Mouse (Mus musculus) MEL (cell line): ENCODE data around the gene Ndufv1. TPM values are rescaled to one million over a fixed set of nuclear protein-coding genes. Genes with fewer than 3 reads are reported as not detected.

Experiments used
- DNase-seq: peaks from one replicate; pipeline ENCODE4 v3.0.0; 2011; ENCODE audit warnings: low read depth, low spot score
- H3K27ac ChIP-seq: 2 replicates; pipeline ENCODE4 v1.5.1; 2012; ENCODE audit warnings: low read depth, mild to moderate bottlenecking, control low read depth, low read length, moderate library complexity; ENCODE audit not compliant: control insufficient read depth
- H3K27me3 ChIP-seq, 2 experiments: fragments of 150-350 bp in 1 of 2; sonication (generic) in 1 of 2; 2 replicates each; pipeline ENCODE4 v1.6.1; 2012; ENCODE audit warnings: low read length in 2 of 2, mild to moderate bottlenecking in 2 of 2, improper control_type of control experiment in 1 of 2, moderate library complexity in 1 of 2; ENCODE audit not compliant: insufficient read depth in 2 of 2, control insufficient read depth in 1 of 2
- H3K36me3 ChIP-seq, 2 experiments: 2 replicates each; pipeline ENCODE4 v1.6.1; 2012 to 2014; ENCODE audit warnings: low read length in 2 of 2, improper control_type of control experiment in 1 of 2, inconsistent platforms in 1 of 2, mild to moderate bottlenecking in 1 of 2; ENCODE audit not compliant: insufficient read depth in 2 of 2, control insufficient read depth in 1 of 2
- H3K4me1 ChIP-seq, 2 experiments: fragments of 150-350 bp in 1 of 2; sonication (generic) in 1 of 2; 2 replicates each; pipeline ENCODE4 v1.6.1; 2012; ENCODE audit warnings: low read length in 2 of 2, improper control_type of control experiment in 1 of 2, mild to moderate bottlenecking in 1 of 2; ENCODE audit not compliant: insufficient read depth in 2 of 2, control insufficient read depth in 1 of 2
- H3K4me3 ChIP-seq, 2 experiments: fragments of 150-350 bp in 1 of 2; sonication (generic) in 1 of 2; 2 replicates each; pipeline ENCODE4 v1.5.1; 2012; ENCODE audit warnings: low read depth in 2 of 2, low read length in 2 of 2, mild to moderate bottlenecking in 2 of 2, moderate library complexity in 2 of 2, control low read depth in 1 of 2, improper control_type of control experiment in 1 of 2; ENCODE audit not compliant: control insufficient read depth in 1 of 2, insufficient read depth in 1 of 2
- H3K79me2 ChIP-seq: 2 replicates; pipeline ENCODE4 v1.6.1; 2012; ENCODE audit warnings: mild to moderate bottlenecking, low read length, moderate library complexity; ENCODE audit not compliant: control insufficient read depth, poor library complexity, insufficient read depth
- H3K9ac ChIP-seq: 2 replicates; pipeline ENCODE4 v1.6.1; 2012; ENCODE audit warnings: low read depth, mild to moderate bottlenecking, control low read depth, low read length, moderate library complexity; ENCODE audit not compliant: control insufficient read depth, poor library complexity, severe bottlenecking
- H3K9me3 ChIP-seq: fragments of 150-350 bp; sonication (generic); replicated peaks from 2 replicates; pipeline ENCODE4 v1.6.1; 2012; ENCODE audit warnings: mild to moderate bottlenecking, low read length, improper control_type of control experiment, moderate library complexity; ENCODE audit not compliant: insufficient read depth
- ELF1 ChIP-seq: IDR thresholded peaks from 2 replicates; pipeline ENCODE4 v1.6.1; 2014; ENCODE audit warnings: low read depth, mild to moderate bottlenecking, inconsistent platforms, low read length, improper control_type of control experiment, moderate library complexity
- EP300 ChIP-seq, 2 experiments: IDR thresholded peaks; 2 replicates each; pipeline ENCODE4 v1.6.1; 2011; ENCODE audit warnings: improper control_type of control experiment in 2 of 2, low read length in 2 of 2, low read depth in 1 of 2, mild to moderate bottlenecking in 1 of 2
- GATA1 ChIP-seq: IDR thresholded peaks from 2 replicates; pipeline ENCODE4 v1.6.1; 2011; ENCODE audit warnings: low read depth, low read length, improper control_type of control experiment
- HCFC1 ChIP-seq: IDR thresholded peaks from 2 replicates; pipeline ENCODE4 v1.6.1; 2012; ENCODE audit warnings: low read depth, mild to moderate bottlenecking, inconsistent platforms, low read length, improper control_type of control experiment, moderate library complexity
- JUND ChIP-seq: IDR thresholded peaks from 2 replicates; pipeline ENCODE4 v1.6.1; 2011; ENCODE audit warnings: low read depth, mild to moderate bottlenecking, improper control_type of control experiment, low read length
- MYB ChIP-seq: IDR thresholded peaks from 2 replicates; pipeline ENCODE4 v1.6.1; 2011; ENCODE audit warnings: mild to moderate bottlenecking, low read depth, low read length, improper control_type of control experiment
- MYC ChIP-seq: IDR thresholded peaks from 2 replicates; pipeline ENCODE4 v1.6.1; 2011; ENCODE audit warnings: low read depth, mild to moderate bottlenecking, low read length, improper control_type of control experiment, moderate library complexity
- NRF1 ChIP-seq: IDR thresholded peaks from 2 replicates; pipeline ENCODE4 v1.6.1; 2014; ENCODE audit warnings: low read depth, mild to moderate bottlenecking, inconsistent platforms, low read length, improper control_type of control experiment, moderate library complexity; ENCODE audit not compliant: poor library complexity, insufficient read depth, severe bottlenecking
- POLR2A ChIP-seq, 2 experiments: IDR thresholded peaks; 2 replicates each; pipeline ENCODE4 v1.6.1; 2011 to 2012; ENCODE audit warnings: low read length in 2 of 2, mild to moderate bottlenecking in 2 of 2, control low read depth in 1 of 2, improper control_type of control experiment in 1 of 2, low read depth in 1 of 2, moderate library complexity in 1 of 2; ENCODE audit not compliant: control insufficient read depth in 1 of 2, insufficient read depth in 1 of 2, poor library complexity in 1 of 2
- POLR2AphosphoS2 ChIP-seq: IDR thresholded peaks from 2 replicates; pipeline ENCODE4 v1.6.1; 2011; ENCODE audit warnings: low read length, improper control_type of control experiment
- RCOR1 ChIP-seq: IDR thresholded peaks from 2 replicates; pipeline ENCODE4 v1.6.1; 2012; ENCODE audit warnings: low read depth, mild to moderate bottlenecking, inconsistent platforms, low read length, improper control_type of control experiment
- SIN3A ChIP-seq: IDR thresholded peaks from 2 replicates; pipeline ENCODE4 v1.6.1; 2012; ENCODE audit warnings: low read length, improper control_type of control experiment, inconsistent platforms
- TCF12 ChIP-seq: IDR thresholded peaks from 2 replicates; pipeline ENCODE4 v1.6.1; 2014; ENCODE audit warnings: low read depth, mild to moderate bottlenecking, inconsistent platforms, low read length, improper control_type of control experiment, moderate library complexity
- ZKSCAN1 ChIP-seq: IDR thresholded peaks from 2 replicates; pipeline ENCODE4 v1.6.1; 2012; ENCODE audit warnings: low read depth, mild to moderate bottlenecking, inconsistent platforms, low read length, improper control_type of control experiment, moderate library complexity
- ZNF384 ChIP-seq: IDR thresholded peaks from 2 replicates; pipeline ENCODE4 v1.6.1; 2012; ENCODE audit warnings: low read depth, mild to moderate bottlenecking, inconsistent platforms, low read length, improper control_type of control experiment
- polyA plus RNA-seq, 2 experiments: library from polyadenylated mRNA; stranded (reverse) in 1 of 2; unstranded in 1 of 2; fragments of >175 nt in 1 of 2; fragments of >200 nt in 1 of 2; gene quantifications; 2 replicates each; pipeline versions ENCODE4 v1.2.1 to v1.2.4; 2012; ENCODE audit warnings: low replicate concordance in 2 of 2, low read depth in 1 of 2; ENCODE audit not compliant: insufficient read length in 2 of 2, insufficient read depth in 1 of 2, missing spikeins in 1 of 2
- total RNA-seq: library from RNA; depleted of rRNA; stranded (reverse); fragments of 300-350 nt; gene quantifications from 2 replicates; pipeline ENCODE4 v1.2.3, GENCODE M21; 2012

Ndufv1 gene
- total and polyA plus RNA-seq, 3 experiments, result 218 to 267 TPM; not detected in 1

GRCm38 (mm10) chr19:3994932-3995331 lies 17.7 kb downstream of the Ndufv1 start (continued):
- TF ChIP-seq ZKSCAN1, result no peak
- TF ChIP-seq MYC, result no peak
- no peak for TF ChIP-seq EP300 (IDR thresholded peaks at IDR 0.05; ENCODE audit: low read depth in 1 of 2, low read length in 2 of 2)

GRCm38 (mm10) chr19:3992416-3992815 lies 20.2 kb downstream of the Ndufv1 start, which contains the start of gene Tbx10:
Gene Tbx10, plus strand, starts transcription at chr19:3992752.
- Histone ChIP-seq H3K36me3 (no peaks in the 10 kb centered on the region), H3K27me3 (peaks cover 3 to 8% of the 10 kb centered on the region in 2 experiments), H3K4me1 (no peaks in the 10 kb centered on the region), H3K9me3 (no peaks in the 10 kb centered on the region), H3K79me2 (no peaks in the 10 kb centered on the region), H3K4me3 (no peak within 1 kb of the TSS), H3K27ac (no peak within 1 kb of the TSS), H3K9ac (no peak within 1 kb of the TSS)
- no peak for DNase-seq
- no peak for TF ChIP-seq RCOR1
- TF ChIP-seq TCF12, result no peak
- TF ChIP-seq HCFC1, result no peak
- no peak for TF ChIP-seq POLR2A (IDR thresholded peaks at IDR 0.05; ENCODE audit: control insufficient read depth in 1 of 2, insufficient read depth in 1 of 2, low read depth in 1 of 2, low read length in 2 of 2, poor library complexity in 1 of 2)
- TF ChIP-seq NRF1, result no peak
- TF ChIP-seq SIN3A, result no peak
- no peak for TF ChIP-seq JUND
- TF ChIP-seq ELF1, result no peak
- no peak for TF ChIP-seq POLR2AphosphoS2
- no peak for TF ChIP-seq GATA1
- TF ChIP-seq ZNF384, result no peak
- TF ChIP-seq, all 39 proteins: peak for 0

- H3K9ac ChIP-seq, result no peak overlapping the region
- peaks cover 3 to 8% of the 10 kb centered on the region in 2 experiments for H3K27me3 ChIP-seq
- H3K27ac ChIP-seq, result no peak overlapping the region
- no peaks in the 10 kb centered on the region for H3K9me3 ChIP-seq
- no peaks in the 10 kb centered on the region for H3K36me3 ChIP-seq
- H3K4me3 ChIP-seq, result no peak overlapping the region
- H3K79me2 ChIP-seq, result no peaks in the 10 kb centered on the region
- no peak for TF ChIP-seq MYB
- H3K4me1 ChIP-seq, result peaks cover 0 to 2% of the 10 kb centered on the region in 2 experiments; a peak in 2 of 4 replicates
- no peak for DNase-seq
Measured at GRCm38 (mm10) chr19:3991966-3992365, 20.6 kb downstream of the Ndufv1 start.
